Mouse (Mus musculus) kidney, adult 2 months (tissue): ENCODE results near the gene 4930402F06Rik. TPM values are rescaled to one million over a fixed set of nuclear protein-coding genes. Genes with fewer than 3 reads are reported as not detected.

Experiments used
- DNase-seq: peaks from one replicate; pipeline ENCODE4 v3.0.0; 2021
- H3K27ac ChIP-seq: fragments of 200-500 bp; 2 replicates; pipeline ENCODE4 v1.5.1; 2012; ENCODE audit warnings: low read depth, low read length, control low read depth, inconsistent platforms; ENCODE audit not compliant: insufficient read depth
- H3K27me3 ChIP-seq: fragments of 200-500 bp; replicated peaks from 2 replicates; pipeline ENCODE4 v1.6.1; 2012; ENCODE audit warnings: mild to moderate bottlenecking, moderate library complexity, low read length, inconsistent platforms; ENCODE audit not compliant: control insufficient read depth, insufficient read depth
- H3K36me3 ChIP-seq: fragments of 200-500 bp; 2 replicates; pipeline ENCODE4 v1.6.1; 2012; ENCODE audit warnings: mild to moderate bottlenecking, moderate library complexity, low read length, inconsistent platforms; ENCODE audit not compliant: control insufficient read depth, insufficient read depth
- H3K4me1 ChIP-seq: fragments of 200-500 bp; 2 replicates; pipeline ENCODE4 v1.6.1; 2011; ENCODE audit warnings: low read length; ENCODE audit not compliant: control insufficient read depth, insufficient read depth
- H3K4me3 ChIP-seq: fragments of 200-500 bp; 2 replicates; pipeline ENCODE4 v1.5.1; 2011; ENCODE audit warnings: mild to moderate bottlenecking, low read depth, low read length, control low read depth; ENCODE audit not compliant: insufficient read depth
- CTCF ChIP-seq: fragments of 200-500 bp; conservative IDR thresholded peaks from 2 replicates; pipeline ENCODE4 v1.5.1; 2011; ENCODE audit warnings: low read depth, mild to moderate bottlenecking, control low read depth, low read length, moderate library complexity, mixed read lengths; ENCODE audit not compliant: insufficient read depth, insufficient read length
- POLR2A ChIP-seq: fragments of 200-500 bp; IDR thresholded peaks from one replicate; pipeline ENCODE4 v1.6.1; 2011; ENCODE audit warnings: low read depth, low read length, control low read depth
- WGBS: fragments of 180-500 bp; shearing (Covaris S2); methylation state at CpG from one replicate; pipeline ENCODE4 v1.1.7; 2018; 5-methylcytosine and 5-hydroxymethylcytosine counted together
- polyA plus RNA-seq: library from polyadenylated mRNA; depleted of rRNA; stranded (reverse); fragments of >200 nt; gene quantifications from 2 replicates; pipeline ENCODE4 v1.2.3, GENCODE M21; 2012

4930402F06Rik gene
- polyA plus RNA-seq, 1 experiment, result not detected

GRCm38 (mm10) chr2:35397590-35398173 lies 707 bp upstream of the 4930402F06Rik start:
- Histone ChIP-seq H3K4me3 (no peak overlapping the region), H3K36me3 (no peaks in the 10 kb centered on the region), H3K4me1 (no peaks in the 10 kb centered on the region), H3K27me3 (no peaks in the 10 kb centered on the region), H3K27ac (no peak overlapping the region)
- peak; percentile 67 for DNase-seq
- TF ChIP-seq POLR2A (no peak), CTCF (peak; percentile 77)
- 34% methylated on average over 11 of the region's 11 CpGs for WGBS

- 45% methylated on average over 9 of the region's 9 CpGs for WGBS
- TF ChIP-seq POLR2A (no peak), CTCF (no peak)
- DNase-seq, result no peak
- no peaks in the 10 kb centered on the region for H3K4me1 ChIP-seq
- H3K27me3 ChIP-seq, result no peaks in the 10 kb centered on the region
- no peak overlapping the region for H3K27ac ChIP-seq
- H3K36me3 ChIP-seq, result no peaks in the 10 kb centered on the region
- no peak overlapping the region for H3K4me3 ChIP-seq
Observed at GRCm38 (mm10) chr2:35385441-35385871, 11.5 kb downstream of the 4930402F06Rik start.

GRCm38 (mm10) chr2:35379306-35379705 lies 17.7 kb downstream of the 4930402F06Rik start:
- H3K4me3 ChIP-seq, result no peak overlapping the region
- no peaks in the 10 kb centered on the region for H3K4me1 ChIP-seq
- no peaks in the 10 kb centered on the region for H3K36me3 ChIP-seq
- DNase-seq, result no peak
- H3K27ac ChIP-seq, result no peak overlapping the region
- H3K27me3 ChIP-seq, result no peaks in the 10 kb centered on the region
- no peak for TF ChIP-seq POLR2A
- no peak for TF ChIP-seq CTCF
- WGBS, result 71% methylated on average over 9 of the region's 9 CpGs

GRCm38 (mm10) chr2:35377600-35377999 lies 19.4 kb downstream of the 4930402F06Rik start:
- WGBS, result 26% methylated on average over 6 of the region's 6 CpGs
- Histone ChIP-seq H3K36me3 (no peaks in the 10 kb centered on the region), H3K27me3 (no peaks in the 10 kb centered on the region), H3K4me3 (no peak overlapping the region), H3K4me1 (no peaks in the 10 kb centered on the region), H3K27ac (no peak overlapping the region)
- DNase-seq, result no peak
- no peak for TF ChIP-seq POLR2A
- TF ChIP-seq CTCF, result no peak

GRCm38 (mm10) chr2:35373003-35373402 lies 24.0 kb downstream of the 4930402F06Rik start:
- DNase-seq, result peak; percentile 13
- TF ChIP-seq CTCF (peak; percentile 55), POLR2A (no peak)
- Histone ChIP-seq H3K27me3 (no peaks in the 10 kb centered on the region), H3K4me3 (no peak overlapping the region), H3K36me3 (no peaks in the 10 kb centered on the region), H3K27ac (no peak overlapping the region), H3K4me1 (no peaks in the 10 kb centered on the region)
- 27% methylated on average over 3 of the region's 3 CpGs for WGBS

- TF ChIP-seq POLR2A (no peak), CTCF (no peak)
- Histone ChIP-seq H3K36me3 (no peaks in the 10 kb centered on the region), H3K27me3 (no peaks in the 10 kb centered on the region), H3K4me1 (no peaks in the 10 kb centered on the region), H3K4me3 (no peak overlapping the region), H3K27ac (no peak overlapping the region)
- no peak for DNase-seq
Observed at GRCm38 (mm10) chr2:35370686-35371085, 26.3 kb downstream of the 4930402F06Rik start.

- Histone ChIP-seq H3K4me3 (no peak within 1 kb of the TSS), H3K36me3 (no peaks in the 10 kb centered on the region), H3K27ac (no peak within 1 kb of the TSS), H3K4me1 (no peaks in the 10 kb centered on the region), H3K27me3 (no peaks in the 10 kb centered on the region)
- WGBS, result 77% methylated on average over 2 of the region's 2 CpGs
- no peak for TF ChIP-seq POLR2A
- no peak for TF ChIP-seq CTCF
- DNase-seq, result no peak
Observed at GRCm38 (mm10) chr2:35367629-35368028, 29.3 kb downstream of the 4930402F06Rik start, which contains the start of gene 4930568D16Rik. Gene 4930568D16Rik (minus strand): TSS chr2:35367729.
